Mouse (Mus musculus) neural tube, embryonic 15.5 days (tissue): Measurements from ENCODE around the gene Slc38a9. TPM values are rescaled to one million over a fixed set of nuclear protein-coding genes. Genes with fewer than 3 reads are reported as not detected.
A peak's percentile ranks its signal among the peaks of the same experiment; 100 is the strongest.

Experiments
- ATAC-seq: fragments of 200-750 bp; cut with Nextera tagmentation; 2 replicates; pipeline ENCODE4 v1.8.0; 2017; ENCODE audit warnings: mild to moderate bottlenecking, moderate TSS enrichment, moderate library complexity; ENCODE audit not compliant: low FRiP score
- H3K27ac ChIP-seq: fragments of 300-500 bp; sonication (generic); replicated peaks from 2 replicates; pipeline ENCODE4 v1.5.1; 2015; ENCODE audit warnings: mild to moderate bottlenecking, inconsistent platforms
- H3K27me3 ChIP-seq: fragments of 300-500 bp; sonication (generic); replicated peaks from 2 replicates; pipeline ENCODE4 v1.6.1; 2015; ENCODE audit warnings: inconsistent platforms
- H3K36me3 ChIP-seq: fragments of 300-500 bp; sonication (generic); 2 replicates; pipeline ENCODE4 v1.6.1; 2015; ENCODE audit warnings: inconsistent platforms
- H3K4me1 ChIP-seq: fragments of 300-500 bp; sonication (generic); 2 replicates; pipeline ENCODE4 v1.6.1; 2015; ENCODE audit warnings: inconsistent platforms
- H3K4me2 ChIP-seq: fragments of 300-500 bp; sonication (generic); 2 replicates; pipeline ENCODE4 v1.6.1; 2015; ENCODE audit warnings: inconsistent platforms, mild to moderate bottlenecking, moderate library complexity
- H3K4me3 ChIP-seq: fragments of 300-500 bp; sonication (generic); replicated peaks from 2 replicates; pipeline ENCODE4 v1.5.1; 2015; ENCODE audit warnings: mild to moderate bottlenecking, inconsistent platforms
- H3K9ac ChIP-seq: fragments of 300-500 bp; sonication (generic); replicated peaks from 2 replicates; pipeline ENCODE4 v1.6.1; 2015; ENCODE audit warnings: mild to moderate bottlenecking, inconsistent platforms
- H3K9me3 ChIP-seq: fragments of 300-500 bp; sonication (generic); replicated peaks from 2 replicates; pipeline ENCODE4 v1.6.1; 2016; ENCODE audit warnings: inconsistent platforms
- WGBS: fragments of 180-500 bp; shearing (Covaris S2); methylation state at CpG from one replicate; pipeline ENCODE4 v1.1.7; 2015; ENCODE audit warnings: mixed read lengths; 5-methylcytosine and 5-hydroxymethylcytosine counted together
- polyA plus RNA-seq: library from polyadenylated mRNA; unstranded; fragments of >200 nt; fragmentation: Nextera tagmentation; extraction: Ambion mirVana; gene quantifications from 2 replicates; pipeline ENCODE4 v1.2.1, GENCODE M21; 2015

Slc38a9 gene
- polyA plus RNA-seq, 1 experiment from 2014 or later: 25.1 TPM

DNA sequence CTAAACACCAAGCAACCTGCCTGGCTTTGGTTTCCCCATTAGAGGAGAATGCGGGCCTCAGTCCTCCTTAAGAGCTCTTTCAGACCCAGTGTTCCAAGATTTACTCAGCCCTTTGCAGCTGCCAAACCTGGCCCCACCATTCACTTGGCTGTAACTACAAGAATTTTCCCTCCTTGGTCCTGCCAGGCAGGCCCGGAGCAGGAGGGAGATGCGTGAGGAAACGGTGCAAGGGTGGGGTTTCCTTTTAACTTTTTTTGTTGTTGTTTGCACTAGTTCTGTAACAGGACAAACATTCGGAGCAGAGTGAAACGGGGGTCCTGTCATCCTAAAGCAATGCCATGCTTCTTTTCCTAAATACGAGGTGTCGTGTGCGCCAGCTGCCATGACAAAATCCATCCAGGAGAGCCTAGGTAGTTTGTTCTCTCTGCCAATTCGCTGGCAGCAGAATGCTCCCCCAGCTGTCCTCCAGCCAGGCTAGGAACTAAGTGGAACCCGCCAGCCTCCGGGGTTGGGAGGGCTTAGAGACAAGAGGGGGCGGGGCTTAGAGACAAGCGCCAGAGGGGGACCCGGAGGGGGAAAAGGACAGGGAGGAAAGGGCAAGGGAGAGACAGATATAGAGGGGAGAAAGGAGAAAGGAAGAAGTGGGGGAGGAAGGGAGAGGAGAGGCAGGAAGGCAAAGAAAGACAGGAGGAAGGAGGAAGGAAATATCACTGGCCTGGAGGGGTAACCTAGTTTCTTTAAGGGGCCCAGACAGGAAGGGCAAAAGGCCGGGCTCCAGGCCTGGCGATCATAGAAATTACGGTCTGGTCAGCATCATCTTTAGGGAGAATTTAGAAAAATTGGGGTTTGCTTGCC lies 91.1 kb downstream of the Slc38a9 start:
- Histone ChIP-seq H3K9me3 (no peaks in the 10 kb centered on the region), H3K9ac (no peak overlapping the region), H3K36me3 (no peaks in the 10 kb centered on the region), H3K4me3 (no peak overlapping the region), H3K4me1 (peaks cover 13% of the 10 kb centered on the region), H3K27ac (peak overlapping the region; percentile 65), H3K27me3 (no peaks in the 10 kb centered on the region), H3K4me2 (peak overlapping the region; percentile 40)
- ATAC-seq: 0 out of 2 replicates have a peak, but pooled peaks have one; percentile 30
- WGBS: 38% methylated on average over 18 of the region's 18 CpGs

GRCm38 (mm10) chr13:112752309-112752975 lies 91.9 kb downstream of the Slc38a9 start:
- no peaks in the 10 kb centered on the region for H3K36me3 ChIP-seq
- H3K4me1 ChIP-seq: peaks cover 13% of the 10 kb centered on the region
- no peak overlapping the region for H3K4me2 ChIP-seq
- H3K27ac ChIP-seq: no peak overlapping the region
- WGBS: 77% methylated on average over 11 of the region's 11 CpGs
- no peak overlapping the region for H3K9ac ChIP-seq
- ATAC-seq: no peak
- H3K27me3 ChIP-seq: no peaks in the 10 kb centered on the region
- H3K4me3 ChIP-seq: no peak overlapping the region
- no peaks in the 10 kb centered on the region for H3K9me3 ChIP-seq

DNA sequence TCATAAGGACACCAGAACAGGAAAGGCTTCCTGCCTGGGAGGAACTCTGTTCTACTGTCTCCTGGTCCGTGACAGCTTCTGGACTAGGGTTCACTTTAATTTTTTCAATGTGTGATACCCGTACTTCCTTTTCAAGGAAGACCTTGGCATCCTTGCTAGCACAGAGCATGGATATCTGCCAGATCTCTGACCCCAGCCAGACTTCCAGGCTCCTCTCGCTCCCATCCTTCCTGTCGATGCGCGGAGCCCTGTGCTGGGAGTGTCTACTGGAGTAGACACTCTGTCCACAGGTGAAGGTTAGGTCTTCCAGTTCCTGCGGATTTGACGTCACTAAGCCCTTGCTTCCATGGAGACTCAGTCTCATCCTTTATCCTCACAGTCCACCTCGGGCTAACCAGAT lies 93.0 kb downstream of the Slc38a9 start:
- no peak for ATAC-seq
- no peak overlapping the region for H3K9ac ChIP-seq
- H3K4me1 ChIP-seq: peaks cover 13% of the 10 kb centered on the region
- 88% methylated on average over 9 of the region's 9 CpGs for WGBS
- H3K36me3 ChIP-seq: no peaks in the 10 kb centered on the region
- no peak overlapping the region for H3K27ac ChIP-seq
- H3K4me3 ChIP-seq: no peak overlapping the region
- H3K27me3 ChIP-seq: no peaks in the 10 kb centered on the region
- no peaks in the 10 kb centered on the region for H3K9me3 ChIP-seq
- no peak overlapping the region for H3K4me2 ChIP-seq

DNA sequence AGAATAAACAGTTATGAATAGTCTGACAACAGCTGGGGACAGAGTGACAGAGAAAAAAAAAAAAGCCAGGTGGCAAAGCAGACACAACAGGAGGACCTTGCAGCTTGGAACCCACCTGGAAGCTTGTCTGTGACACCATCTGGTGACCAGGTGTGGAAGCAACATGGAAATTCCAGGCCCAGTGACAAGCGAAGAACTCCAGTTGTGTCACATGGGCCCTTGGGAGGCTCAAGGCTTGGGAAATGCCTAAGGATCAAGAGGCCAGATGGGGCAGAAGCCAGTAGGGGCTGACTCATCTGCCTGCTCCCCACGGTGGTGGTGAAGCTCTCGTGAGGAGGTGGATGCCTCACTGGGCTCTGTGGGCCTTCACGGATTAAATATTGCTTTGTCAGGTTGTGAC lies 94.3 kb downstream of the Slc38a9 start:
- Histone ChIP-seq H3K4me1 (peaks cover 13% of the 10 kb centered on the region), H3K27me3 (no peaks in the 10 kb centered on the region), H3K9me3 (no peaks in the 10 kb centered on the region), H3K9ac (no peak overlapping the region), H3K4me2 (no peak overlapping the region), H3K4me3 (no peak overlapping the region), H3K36me3 (no peaks in the 10 kb centered on the region), H3K27ac (no peak overlapping the region)
- ATAC-seq: no peak
- WGBS: 48% methylated on average over 4 of the region's 4 CpGs

GRCm38 (mm10) chr13:112755507-112756010 lies 95.0 kb downstream of the Slc38a9 start:
- Histone ChIP-seq H3K36me3 (no peaks in the 10 kb centered on the region), H3K27me3 (no peaks in the 10 kb centered on the region), H3K27ac (peak overlapping the region; percentile 51; the same call in 1 of the 2 replicates), H3K9ac (no peak overlapping the region), H3K4me1 (peaks cover 13% of the 10 kb centered on the region), H3K9me3 (no peaks in the 10 kb centered on the region), H3K4me2 (no peak overlapping the region), H3K4me3 (no peak overlapping the region)
- ATAC-seq: no peak
- 58% methylated on average over 11 of the region's 11 CpGs for WGBS

- Histone ChIP-seq H3K27me3 (no peaks in the 10 kb centered on the region), H3K4me2 (no peak overlapping the region), H3K9me3 (no peaks in the 10 kb centered on the region), H3K4me1 (peaks cover 6% of the 10 kb centered on the region), H3K27ac (no peak overlapping the region), H3K36me3 (no peaks in the 10 kb centered on the region), H3K9ac (no peak overlapping the region), H3K4me3 (no peak overlapping the region)
- 87% methylated on average over 9 of the region's 9 CpGs for WGBS
- ATAC-seq: no peak
Observed at GRCm38 (mm10) chr13:112757395-112757794, 96.8 kb downstream of the Slc38a9 start.

DNA sequence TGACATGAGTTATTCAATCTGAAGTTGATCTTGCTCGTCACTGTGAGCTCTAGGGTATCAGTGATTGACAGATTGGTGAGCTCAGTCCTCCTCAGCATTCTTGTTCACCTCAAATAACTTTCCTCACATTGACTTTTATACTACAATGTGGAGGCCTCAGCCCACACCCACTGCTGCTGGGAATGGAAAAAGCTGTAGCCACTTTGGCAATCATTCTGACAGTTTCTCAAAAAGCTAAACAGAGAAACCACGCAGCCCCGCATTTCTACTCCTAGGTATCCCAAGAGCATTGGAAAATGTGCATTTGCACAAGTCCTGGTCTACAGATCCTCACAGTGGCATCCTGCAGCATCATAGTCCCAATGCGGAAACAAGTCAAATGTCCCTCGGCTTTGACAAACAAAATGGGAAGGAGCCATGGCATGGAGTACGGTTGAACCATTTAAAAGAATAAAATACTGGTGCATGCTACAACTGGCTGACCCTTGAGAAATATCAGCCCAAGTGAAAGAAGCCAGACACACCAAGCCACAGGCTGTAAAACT lies 98.1 kb downstream of the Slc38a9 start:
- 91% methylated on average over 6 of the region's 6 CpGs for WGBS
- no peak overlapping the region for H3K4me3 ChIP-seq
- H3K9me3 ChIP-seq: no peaks in the 10 kb centered on the region
- H3K36me3 ChIP-seq: no peaks in the 10 kb centered on the region
- no peak overlapping the region for H3K9ac ChIP-seq
- no peak overlapping the region for H3K27ac ChIP-seq
- no peak for ATAC-seq
- H3K4me1 ChIP-seq: peaks cover 6% of the 10 kb centered on the region
- H3K4me2 ChIP-seq: no peak overlapping the region
- H3K27me3 ChIP-seq: no peaks in the 10 kb centered on the region

GRCm38 (mm10) chr13:112759364-112759763 lies 98.8 kb downstream of the Slc38a9 start:
- H3K27me3 ChIP-seq: no peaks in the 10 kb centered on the region
- no peak overlapping the region for H3K4me3 ChIP-seq
- H3K36me3 ChIP-seq: no peaks in the 10 kb centered on the region
- ATAC-seq: no peak
- WGBS: 78% methylated on average over 9 of the region's 9 CpGs
- H3K9ac ChIP-seq: no peak overlapping the region
- no peak overlapping the region for H3K4me2 ChIP-seq
- H3K27ac ChIP-seq: no peak overlapping the region
- H3K9me3 ChIP-seq: no peaks in the 10 kb centered on the region
- H3K4me1 ChIP-seq: peaks cover 6% of the 10 kb centered on the region

GRCm38 (mm10) chr13:112759777-112760537 lies 99.4 kb downstream of the Slc38a9 start:
- Histone ChIP-seq H3K9me3 (no peaks in the 10 kb centered on the region), H3K27me3 (no peaks in the 10 kb centered on the region), H3K36me3 (no peaks in the 10 kb centered on the region), H3K4me3 (no peak overlapping the region), H3K27ac (no peak overlapping the region), H3K9ac (no peak overlapping the region), H3K4me2 (no peak overlapping the region), H3K4me1 (peaks cover 6% of the 10 kb centered on the region)
- no peak for ATAC-seq
- WGBS: 79% methylated on average over 15 of the region's 15 CpGs

- Histone ChIP-seq H3K36me3 (no peaks in the 10 kb centered on the region), H3K4me2 (no peak overlapping the region), H3K27me3 (no peaks in the 10 kb centered on the region), H3K4me3 (no peak overlapping the region), H3K9me3 (no peaks in the 10 kb centered on the region), H3K4me1 (peaks cover 4% of the 10 kb centered on the region; the same call in 1 of the 2 replicates), H3K9ac (no peak overlapping the region), H3K27ac (no peak overlapping the region)
- WGBS: 52% methylated on average over 1 of the region's 1 CpGs
- no peak for ATAC-seq
Observed at GRCm38 (mm10) chr13:112760538-112760881, 100.0 kb downstream of the Slc38a9 start.

DNA sequence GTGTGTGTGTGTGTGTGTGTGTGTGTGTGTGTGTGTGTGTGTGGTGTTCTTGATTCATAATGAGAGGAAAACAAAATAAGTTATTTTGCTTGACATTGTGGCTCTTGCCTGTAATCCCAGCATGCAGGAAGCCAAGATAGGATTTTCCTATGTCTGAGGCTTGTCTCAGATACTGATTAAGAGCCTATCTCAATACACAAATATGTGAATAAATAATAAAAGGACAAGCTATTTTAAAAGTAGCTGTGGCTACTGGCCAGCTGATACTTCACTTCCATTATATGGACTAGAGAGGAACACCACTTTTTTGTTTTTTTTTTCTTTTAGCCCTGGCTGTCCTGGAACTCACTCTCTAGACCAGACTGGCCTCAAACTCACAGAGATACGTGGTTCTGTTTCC lies 101.2 kb downstream of the Slc38a9 start:
- H3K4me3 ChIP-seq: no peak overlapping the region
- no peak overlapping the region for H3K27ac ChIP-seq
- no peak overlapping the region for H3K4me2 ChIP-seq
- no peaks in the 10 kb centered on the region for H3K27me3 ChIP-seq
- no peaks in the 10 kb centered on the region for H3K36me3 ChIP-seq
- no peaks in the 10 kb centered on the region for H3K9me3 ChIP-seq
- no peak for ATAC-seq
- no peak overlapping the region for H3K9ac ChIP-seq
- WGBS: 72% methylated on average over 1 of the region's 1 CpGs
- no peaks in the 10 kb centered on the region for H3K4me1 ChIP-seq
